Mouse (Mus musculus) c-Kit-positive CD71-negative TER-119-negative erythroid progenitor cells, embryonic 14.5 days (primary cell): ENCODE data around the gene Pim1.
"Not testable (repeated sequence)": the region's sequence is repeated elsewhere in the genome, so short reads cannot be mapped to it uniquely, and the experiment has no call there.

Source experiments
- DNase-seq: peaks from one replicate; pipeline ENCODE4 v3.0.0-alpha.2; 2013; ENCODE audit warnings: low read depth

Pim1 gene

GRCm38 (mm10) chr17:29494062-29494731 lies 3.6 kb downstream of the Pim1 start:
- DNase-seq, result no peak

DNA sequence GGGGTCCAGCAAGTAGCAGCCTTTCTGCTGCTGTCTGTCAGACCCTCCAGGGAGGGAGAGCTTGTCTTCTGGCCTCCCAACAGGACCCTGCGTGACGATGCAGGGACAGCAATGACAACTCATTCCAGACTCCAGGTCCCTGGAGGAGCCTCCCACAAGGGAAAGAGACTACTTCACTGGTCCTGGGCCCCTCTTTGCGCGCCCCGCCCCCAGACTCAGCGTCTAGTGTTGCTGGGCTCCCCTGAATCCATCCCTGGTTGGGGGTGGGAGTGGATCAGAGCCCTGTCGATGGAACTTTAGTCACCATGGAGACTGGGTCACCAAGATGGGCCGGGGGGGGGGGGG lies 4.2 kb downstream of the Pim1 start:
- no peak for DNase-seq

DNA sequence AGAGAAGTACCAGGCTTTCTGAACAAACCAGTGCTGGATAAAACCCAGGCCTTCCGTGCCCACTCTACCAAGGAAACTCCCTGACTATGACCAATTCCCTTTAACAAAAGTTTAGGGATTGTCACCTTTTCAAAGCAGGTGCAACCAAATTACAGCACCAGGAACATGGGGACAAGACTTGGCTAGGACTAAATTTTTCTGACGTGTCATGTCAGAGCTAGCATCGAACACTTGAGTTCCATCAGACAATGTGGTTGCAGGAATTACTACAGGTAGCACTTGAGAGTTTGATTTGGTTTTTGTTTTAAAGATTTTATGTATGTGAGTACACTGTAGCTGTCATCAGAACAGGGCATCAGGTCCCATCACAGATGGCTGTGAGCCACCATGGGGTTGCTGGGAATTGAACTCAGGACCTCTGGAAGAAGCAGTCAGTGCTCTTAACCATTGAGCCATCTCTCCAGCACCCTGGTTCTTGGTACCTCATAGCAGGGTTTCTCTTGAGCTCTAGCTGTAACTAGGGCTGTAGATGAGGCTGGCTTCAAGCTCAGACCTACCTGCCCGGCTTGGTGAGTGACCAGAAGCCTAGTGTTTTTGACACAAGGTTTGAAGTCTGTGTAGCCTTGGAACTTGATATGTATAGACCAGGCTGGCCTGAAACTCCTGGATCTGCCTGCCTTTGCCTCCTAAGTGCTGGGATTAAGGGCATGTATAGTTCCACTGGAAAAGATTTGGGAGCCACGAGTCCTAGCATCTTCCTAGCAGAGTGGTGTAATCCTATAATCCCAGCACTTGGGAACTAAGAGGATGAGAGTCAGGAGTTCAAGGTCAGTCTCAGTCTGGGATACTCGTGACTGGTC lies 5.9 kb downstream of the Pim1 start:
- no peak for DNase-seq

GRCm38 (mm10) chr17:29497071-29497354 lies 6.5 kb downstream of the Pim1 start:
- DNase-seq, result no peak

DNA sequence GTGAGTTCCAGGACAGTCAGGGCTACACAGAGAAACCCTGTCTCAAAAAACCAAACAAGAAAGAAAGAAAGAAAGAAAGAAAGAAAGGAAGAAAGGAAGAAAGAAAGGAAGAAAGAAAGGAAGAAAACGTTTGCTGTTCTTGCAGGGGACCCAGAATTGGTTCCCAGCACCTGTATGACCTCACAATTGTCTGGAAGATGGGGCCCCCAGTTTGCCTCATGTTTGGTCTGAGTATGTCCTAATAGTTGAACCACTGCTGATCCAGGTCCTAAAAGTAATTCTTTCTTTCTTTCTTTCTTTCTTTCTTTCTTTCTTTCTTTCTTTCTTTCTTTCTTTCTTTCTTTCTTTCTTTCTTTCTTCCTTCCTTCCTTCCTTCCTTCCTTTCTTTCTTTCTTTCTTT lies 6.9 kb downstream of the Pim1 start:
- DNase-seq, result not testable (repeated sequence)

DNA sequence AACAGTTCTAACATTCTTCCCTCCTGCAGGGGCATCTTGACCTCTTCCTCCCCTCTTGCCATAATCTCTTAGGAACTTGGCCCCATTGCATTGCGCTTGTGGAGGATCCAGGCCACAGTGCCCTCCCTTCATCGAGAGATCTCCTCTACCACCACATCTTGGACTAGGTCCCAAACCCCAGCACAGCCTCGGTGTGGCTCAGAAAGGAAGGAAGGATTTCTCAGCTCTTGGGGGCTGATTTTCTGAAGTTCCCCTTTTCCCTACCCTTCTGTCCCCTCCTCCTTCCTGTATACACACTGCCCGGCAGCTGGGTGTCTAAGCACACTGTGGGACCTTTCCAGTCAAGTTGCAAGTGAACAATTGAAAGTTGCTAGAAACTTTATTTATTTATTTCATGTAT lies 7.5 kb downstream of the Pim1 start:
- DNase-seq, result no peak

GRCm38 (mm10) chr17:29498952-29499351 lies 8.4 kb downstream of the Pim1 start:
- not testable (repeated sequence) for DNase-seq

- no peak for DNase-seq
Measured at GRCm38 (mm10) chr17:29499511-29499910, 9.0 kb downstream of the Pim1 start.

DNA sequence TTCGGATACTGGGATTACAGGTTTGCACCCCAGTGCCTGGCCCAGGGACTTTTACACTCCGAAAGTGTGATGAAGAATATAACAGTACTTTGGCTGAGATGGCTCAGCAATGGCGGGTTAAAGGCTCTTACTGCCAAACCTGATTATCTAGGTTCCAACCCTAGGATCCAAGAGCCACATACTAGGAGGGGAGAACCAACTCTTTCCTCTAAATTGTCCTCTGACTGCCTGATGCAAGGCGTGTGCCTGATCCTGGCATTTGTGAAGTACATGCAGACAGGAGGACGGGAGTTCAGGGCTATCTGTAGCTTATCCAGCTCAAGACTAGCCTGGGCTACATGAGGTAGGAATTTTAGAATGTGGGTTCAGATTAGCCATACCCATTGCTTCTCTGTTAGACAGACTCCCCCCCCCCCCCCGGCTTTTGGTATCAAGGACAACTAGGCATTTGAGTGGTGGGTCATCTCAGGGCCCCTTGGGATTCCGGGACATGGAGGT lies 9.7 kb downstream of the Pim1 start:
- DNase-seq, result no peak

GRCm38 (mm10) chr17:29500802-29501469 lies 10.4 kb downstream of the Pim1 start:
- DNase-seq, result no peak

DNA sequence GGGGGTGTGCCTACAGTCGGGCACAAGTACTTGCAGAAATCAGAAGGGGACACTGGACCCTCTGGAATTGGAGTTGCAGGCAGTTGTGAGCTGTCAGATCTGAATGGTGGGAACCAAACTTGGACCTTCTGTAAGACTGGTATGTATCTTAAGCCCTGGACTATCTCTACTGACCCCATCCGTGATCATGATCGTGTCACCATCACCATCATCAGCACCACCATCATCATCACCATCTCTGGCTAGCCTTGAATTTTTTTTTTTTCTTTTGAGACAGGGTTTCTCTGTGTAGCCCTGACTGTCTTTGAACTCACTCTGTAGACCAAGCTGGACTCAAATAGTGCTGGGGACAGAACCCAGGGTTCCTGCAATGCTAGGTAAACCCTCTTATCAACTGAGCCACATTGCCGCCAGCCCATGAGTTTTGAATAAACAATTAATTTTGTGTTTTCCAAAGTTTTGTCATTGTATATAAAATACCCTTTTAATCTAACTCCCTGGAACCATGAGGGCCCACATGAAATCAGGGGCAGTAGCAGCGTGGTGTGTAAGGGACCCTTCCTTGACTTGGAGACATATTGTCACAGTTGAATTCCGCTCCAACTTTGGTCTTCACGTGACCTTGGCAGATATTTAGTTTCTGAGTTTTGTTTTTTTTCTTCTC lies 11.6 kb downstream of the Pim1 start:
- DNase-seq, result no peak

DNA sequence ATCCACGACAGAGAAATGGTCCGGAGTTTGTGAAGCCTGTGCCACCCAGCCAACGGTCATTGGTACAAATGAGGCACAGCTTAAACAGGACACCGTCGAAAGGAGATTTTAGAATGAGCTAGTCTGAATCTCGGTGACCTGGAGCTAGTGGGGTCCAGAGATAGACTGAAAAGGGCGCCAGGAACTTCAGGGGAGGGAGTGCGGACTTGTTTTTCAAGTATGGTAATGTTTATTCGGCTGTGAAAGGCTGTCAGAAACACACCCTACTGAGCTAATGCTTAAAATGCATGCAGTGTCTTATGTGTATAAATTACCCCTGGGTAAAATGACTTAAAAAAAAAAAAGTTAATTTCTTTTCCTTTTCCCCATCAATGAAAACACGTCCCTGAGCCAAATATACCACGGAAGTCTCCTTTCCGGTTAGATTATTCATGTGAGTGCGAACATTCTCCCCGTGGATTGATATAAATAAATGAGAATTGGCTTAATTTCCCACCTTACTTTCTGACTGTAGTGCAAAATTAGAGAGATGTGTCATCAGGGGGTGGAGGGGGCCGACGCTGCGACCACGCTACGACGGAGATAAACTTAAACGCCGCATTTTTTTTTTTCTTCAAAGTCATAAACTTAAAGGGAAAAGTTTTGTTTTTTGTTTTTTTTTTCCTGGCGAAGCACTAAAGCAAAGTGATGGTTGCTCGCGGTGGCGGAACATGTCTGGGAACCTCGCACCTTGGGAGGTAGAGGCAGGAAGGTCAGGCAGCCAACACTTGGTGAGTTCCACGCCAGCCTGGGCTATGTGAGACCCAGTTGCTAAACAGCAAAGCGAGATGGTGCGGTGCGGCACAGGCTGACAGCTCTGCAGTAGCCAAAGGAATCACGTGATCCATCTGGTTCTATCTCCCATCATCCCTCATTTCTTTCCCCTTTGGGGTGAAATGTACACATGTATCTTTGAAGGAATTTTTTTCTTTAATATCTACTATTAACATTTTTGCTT lies 12.4 kb downstream of the Pim1 start:
- DNase-seq, result no peak

- no peak for DNase-seq
Measured at GRCm38 (mm10) chr17:29503700-29504099, 13.1 kb downstream of the Pim1 start.

GRCm38 (mm10) chr17:29508927-29509608 lies 18.5 kb downstream of the Pim1 start:
- DNase-seq, result no peak

DNA sequence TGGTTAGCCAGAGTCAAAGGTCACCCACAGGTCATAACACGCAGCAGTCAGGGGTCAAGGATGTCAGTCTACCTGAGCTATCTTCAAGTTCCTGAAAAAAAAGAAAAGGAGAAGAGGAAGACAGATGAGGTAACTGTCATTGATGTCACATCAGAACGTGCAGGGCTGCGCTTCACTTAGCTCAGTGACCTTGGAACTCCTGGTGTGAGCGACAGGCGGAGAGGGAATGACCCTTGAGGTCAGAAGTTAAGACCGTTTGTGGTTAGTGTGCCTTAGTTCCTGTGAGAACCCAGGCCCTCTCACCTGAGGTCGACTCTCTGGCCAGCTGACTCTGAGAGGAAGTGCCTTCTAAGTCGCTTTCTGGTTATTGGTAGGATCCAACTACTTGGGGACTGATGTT lies 20.1 kb downstream of the Pim1 start:
- no peak for DNase-seq

DNA sequence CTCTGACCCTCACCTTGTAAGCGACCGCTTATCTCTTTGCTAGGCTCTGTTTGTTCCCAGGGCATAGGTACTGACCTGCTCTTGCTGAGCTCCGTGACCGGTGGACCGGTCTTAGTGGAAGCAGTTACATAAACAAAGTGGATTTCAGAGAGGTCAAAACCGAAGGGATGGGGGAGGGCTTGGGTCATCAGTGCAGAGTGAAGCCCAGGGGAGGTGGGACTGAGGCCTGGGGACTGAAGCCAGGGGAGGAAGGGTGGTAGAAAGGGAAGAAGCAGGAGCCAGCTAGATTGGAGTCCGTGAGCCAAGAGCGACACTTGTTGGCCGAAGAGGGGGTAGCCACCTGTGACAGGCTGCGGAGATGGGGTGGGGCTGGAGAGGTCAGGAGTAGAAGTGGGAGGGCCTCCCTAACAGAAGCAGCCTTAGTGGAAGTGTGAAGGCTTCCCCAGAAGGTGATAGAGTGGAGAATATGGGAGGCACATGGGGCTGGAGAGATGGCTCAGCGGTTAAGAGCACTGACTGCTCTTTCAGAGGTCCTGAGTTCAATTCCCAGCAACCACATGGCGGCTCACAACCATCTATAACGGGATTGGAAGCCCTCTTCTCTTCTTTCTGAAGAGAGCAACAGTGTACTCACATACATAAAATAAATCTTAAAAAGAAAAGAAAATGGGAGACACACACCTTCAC lies 22.6 kb downstream of the Pim1 start:
- DNase-seq, result no peak

DNA sequence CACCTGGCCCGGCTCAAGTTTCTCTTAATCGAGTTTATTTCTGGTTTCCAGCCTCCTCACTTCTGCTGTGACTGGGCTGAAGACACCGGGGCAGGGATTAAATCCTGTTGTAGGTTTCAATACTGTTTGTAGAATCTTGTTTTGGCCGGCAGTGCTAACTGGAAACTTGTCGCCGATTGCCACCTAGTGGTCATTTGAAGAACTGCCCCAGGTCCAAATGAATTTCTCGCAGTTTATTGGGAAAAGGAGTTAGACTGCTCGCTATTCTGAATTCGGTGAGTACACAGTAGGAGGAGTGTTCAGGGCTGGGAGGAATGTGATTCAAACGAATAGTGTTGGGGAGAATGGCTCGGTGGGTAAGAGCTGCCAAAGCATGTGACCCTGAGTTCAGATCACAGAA lies 23.9 kb downstream of the Pim1 start:
- no peak for DNase-seq

GRCm38 (mm10) chr17:29518665-29519064 lies 28.1 kb downstream of the Pim1 start:
- DNase-seq, result not testable (repeated sequence)

DNA sequence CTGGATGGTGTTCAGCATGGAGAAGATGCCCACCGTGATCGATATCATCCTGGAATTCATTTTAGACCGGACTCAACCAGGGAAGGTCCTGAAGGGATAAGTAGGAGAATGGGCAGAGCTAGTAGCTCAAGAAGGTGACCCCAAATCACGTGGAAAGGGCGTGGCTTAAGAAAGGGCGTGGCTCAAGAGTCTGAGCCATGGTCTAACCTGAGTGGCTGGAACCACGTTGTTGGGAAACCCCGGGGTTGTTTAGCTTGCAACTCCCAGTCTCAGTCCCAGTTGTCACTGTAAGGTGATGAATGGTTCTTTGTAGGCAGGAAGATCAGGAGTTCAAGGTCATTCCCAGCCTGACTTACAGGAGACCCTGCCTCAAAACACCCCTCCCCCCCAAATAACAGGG lies 29.2 kb downstream of the Pim1 start:
- DNase-seq, result no peak

DNA sequence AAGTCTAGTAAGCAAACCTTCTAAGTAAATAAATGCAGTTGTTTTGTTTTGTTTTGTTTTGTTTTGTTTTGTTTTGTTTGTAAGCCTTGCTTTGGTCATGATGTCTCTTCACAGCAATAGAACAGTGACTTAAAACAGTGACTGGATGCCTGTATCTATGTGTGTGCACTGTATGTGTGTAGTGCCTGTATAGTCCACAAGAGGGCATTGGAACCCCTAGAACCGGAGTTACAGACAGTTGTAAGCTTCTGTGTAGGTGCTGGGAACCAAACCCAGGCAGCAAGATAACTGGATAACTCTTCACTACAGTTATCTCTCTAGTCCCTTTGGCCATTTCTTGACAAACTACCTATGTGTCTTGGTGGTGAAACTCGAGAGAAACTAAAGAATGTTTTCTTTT lies 35.1 kb downstream of the Pim1 start:
- DNase-seq, result no peak
